Mouse (Mus musculus): ENCODE measurements around the gene Dusp5.

GRCm38 (mm10) chr19:53560436-53560835 lies 31.5 kb downstream of the Dusp5 start:
- TF ChIP-seq CTCF (IDR thresholded peaks at IDR 0.05; ENCODE audit: insufficient read depth, low read length) (no peak), POLR2A (IDR thresholded peaks at IDR 0.05; ENCODE audit: borderline replicate concordance, extremely low read depth, low read depth, low read length) (no peak)
